Comparison of ENCODE assay signal across 25 mouse cellular contexts in genomic region chr6:70695596-70695995, GRCm38 (mm10).
DNase-seq lines count a peak whose midpoint lies in the region; ATAC-seq and TF ChIP-seq lines count a peak whose summit lies in the region.
"Had no signal": no experiment of that assay in that cellular context is flagged by ENCODE, and none has a peak within 500 bp of the region (broad histone marks: within the 10 kb centered on the region; RNA-seq: fewer than 3 reads in every experiment).

No protein-coding gene starts in this region.

- H3K36me3 ChIP-seq in myocyte (ENCODE audit: control insufficient read depth, insufficient read depth), result no peaks in the 10 kb centered on the region
- no peaks in the 10 kb centered on the region for H3K36me3 ChIP-seq in liver, embryonic 12.5 days
- no peaks in the 10 kb centered on the region for H3K36me3 ChIP-seq in liver, postnatal 0 days (replicated peaks; ENCODE audit: insufficient read depth, low read length)
- H3K36me3 ChIP-seq: G1E had no signal

- H3K4me1 ChIP-seq in liver, embryonic 12.5 days, result no peaks in the 10 kb centered on the region
- no peaks in the 10 kb centered on the region for H3K4me1 ChIP-seq in liver, postnatal 0 days (ENCODE audit: insufficient read depth)

- no peaks in the 10 kb centered on the region for H3K79me2 ChIP-seq in myocyte (ENCODE audit: control insufficient read depth, insufficient read depth)

- ATAC-seq in liver, embryonic 12.5 days, result no peak
- no peak for ATAC-seq in liver, postnatal 0 days
- ATAC-seq: activated CD4-positive, CD25-positive, alpha-beta regulatory T cell, adult 4 months; CD4-positive, CD25-positive, alpha-beta regulatory T cell, adult 4 months; Patski had no signal

- no peak overlapping the region for H3K4me2 ChIP-seq in myocyte (ENCODE audit: low read depth)
- H3K4me2 ChIP-seq in liver, embryonic 12.5 days, result no peak overlapping the region
- no peak overlapping the region for H3K4me2 ChIP-seq in liver, postnatal 0 days (ENCODE audit: low read depth, low read length)

- no peak for TF ChIP-seq EP300 in liver, postnatal 0 days (IDR thresholded peaks at IDR 0.05; ENCODE audit: low read depth)

- H3K9me3 ChIP-seq in liver, embryonic 12.5 days (replicated peaks), result 0 out of 2 replicates have a peak, but pooled peaks cover 9% of the 10 kb centered on the region
- no peaks in the 10 kb centered on the region for H3K9me3 ChIP-seq in liver, postnatal 0 days (ENCODE audit: low read length)

- no peak for TF ChIP-seq CTCF in liver, postnatal 0 days (IDR thresholded peaks at IDR 0.05; ENCODE audit: low read depth)

- WGBS in liver, embryonic 12.5 days (ENCODE audit: insufficient replicate concordance), result 90% methylated on average over 26 of the region's 26 CpGs
- 92% methylated on average over 26 of the region's 26 CpGs for WGBS in liver, postnatal 0 days (ENCODE audit: insufficient replicate concordance)

- H3ac ChIP-seq in myocyte (ENCODE audit: control insufficient read depth, insufficient read length), result no peak overlapping the region

- no peak for TF ChIP-seq POLR2A in myocyte (IDR thresholded peaks at IDR 0.05; ENCODE audit: insufficient read length, low read depth)

- H3K9ac ChIP-seq in liver, embryonic 12.5 days, result no peak overlapping the region
- H3K9ac ChIP-seq in liver, postnatal 0 days (replicated peaks), result no peak overlapping the region

- no peak overlapping the region for H3K27ac ChIP-seq in liver, embryonic 12.5 days
- H3K27ac ChIP-seq in liver, postnatal 0 days (ENCODE audit: low read depth), result no peak overlapping the region

- DNase-seq in ES-CJ7 (ENCODE audit: low read depth, low spot score) (peak; percentile 59), R1 (ENCODE audit: low read depth, low spot score) (peak; percentile 60), ZHBTc4 (ENCODE audit: low read depth, low spot score) (peak; percentile 56)
- no peak for DNase-seq in kidney, adult 9 months
- DNase-seq in kidney, postnatal 36 days, result no peak
- DNase-seq in liver, postnatal 0 days, result no peak
- DNase-seq: adrenal gland, adult 2 months; adrenal gland, adult 8-10 months; adrenal gland, postnatal 10 days; adrenal gland, postnatal 14 days; adrenal gland, postnatal 25 days; adrenal gland, postnatal 36 days; B cell, adult 2 months; cerebellum, adult 11 months; cerebellum, adult 11-12 months; cerebellum, adult 18-20 months; cerebellum, adult 2 months; cerebellum, adult 8-10 months had no signal

- no peak overlapping the region for H3K4me3 ChIP-seq in myocyte
- H3K4me3 ChIP-seq in liver, embryonic 12.5 days, result no peak overlapping the region
- no peak overlapping the region for H3K4me3 ChIP-seq in liver, postnatal 0 days (ENCODE audit: low read depth, low read length)

- H3K27me3 ChIP-seq in myocyte (ENCODE audit: control insufficient read depth, insufficient read depth, insufficient read length), result no peaks in the 10 kb centered on the region
- no peaks in the 10 kb centered on the region; the same call in 1 of the 2 replicates for H3K27me3 ChIP-seq in liver, embryonic 12.5 days (replicated peaks)
- H3K27me3 ChIP-seq in liver, postnatal 0 days (ENCODE audit: insufficient read depth, low read length), result no peaks in the 10 kb centered on the region
- H3K27me3 ChIP-seq: CH12.LX, Patski had no signal

TF ChIP-seq in myocyte, 11 proteins besides CTCF, POLR2A, EP300 and RAD21:
- TF ChIP-seq POLR2AphosphoS2 (IDR thresholded peaks at IDR 0.05; ENCODE audit: insufficient read length, low read depth) (no peak), REST (IDR thresholded peaks at IDR 0.05; ENCODE audit: insufficient read depth, insufficient read length) (peak; percentile 75), CEBPB (IDR thresholded peaks at IDR 0.05; ENCODE audit: insufficient read depth, poor library complexity, severe bottlenecking) (no peak), MAX (IDR thresholded peaks at IDR 0.05; ENCODE audit: low read depth) (no peak)
TF ChIP-seq in myocyte: peak in this region for 1.

Comparison
In these comparisons a context has a peak if more than half of its experiments do, and no peak if none do; other contexts are left out.
1. DNase-seq: peak in ES-CJ7 (single experiment), R1 (single experiment) and ZHBTc4 (single experiment); none in kidney, adult 9 months (single experiment), kidney, postnatal 36 days (0 of 2) and liver, postnatal 0 days (single experiment).